Mouse (Mus musculus) kidney, postnatal 4 days (tissue): Measurements from ENCODE around the gene Kif3a.
A peak's percentile ranks its signal among the peaks of the same experiment; 100 is the strongest.
"Not testable (repeated sequence)": the region's sequence is repeated elsewhere in the genome, so short reads cannot be mapped to it uniquely, and the experiment has no call there.

Experiments used
- DNase-seq, 2 experiments: peaks; one replicate each; pipeline ENCODE4 v3.0.0; 2021; ENCODE audit warnings: mixed read lengths in 2 of 2

The Kif3a gene

GRCm38 (mm10) chr11:53546271-53546670 lies 20.9 kb upstream of the Kif3a start:
- no peak for DNase-seq

GRCm38 (mm10) chr11:53547566-53547965 lies 19.6 kb upstream of the Kif3a start:
- DNase-seq, result no peak

GRCm38 (mm10) chr11:53548036-53548605 lies 19.1 kb upstream of the Kif3a start:
- DNase-seq, result no peak

- no peak for DNase-seq
Observed at GRCm38 (mm10) chr11:53550714-53551113, 16.5 kb upstream of the Kif3a start.

GRCm38 (mm10) chr11:53551754-53552153 lies 15.4 kb upstream of the Kif3a start:
- DNase-seq, result peak; percentile 56 to 57

- DNase-seq, result not testable (repeated sequence)
Observed at GRCm38 (mm10) chr11:53556529-53556928, 10.7 kb upstream of the Kif3a start.

GRCm38 (mm10) chr11:53557992-53558391 lies 9.2 kb upstream of the Kif3a start:
- not testable (repeated sequence) for DNase-seq

- not testable (repeated sequence) for DNase-seq
Observed at GRCm38 (mm10) chr11:53559980-53560379, 7.2 kb upstream of the Kif3a start.

GRCm38 (mm10) chr11:53561986-53562385 lies 5.2 kb upstream of the Kif3a start:
- no peak for DNase-seq

GRCm38 (mm10) chr11:53566646-53567045 lies 533 bp upstream of the Kif3a start:
- DNase-seq, result no peak

GRCm38 (mm10) chr11:53580562-53580961 lies 13.4 kb downstream of the Kif3a start:
- no peak for DNase-seq

GRCm38 (mm10) chr11:53583151-53583550 lies 16.0 kb downstream of the Kif3a start:
- DNase-seq, result peak in 1 of 2 experiments; percentile 15

- DNase-seq, result peak in 1 of 2 experiments; percentile 34
Observed at GRCm38 (mm10) chr11:53584849-53585248, 17.7 kb downstream of the Kif3a start.

GRCm38 (mm10) chr11:53585510-53585909 lies 18.3 kb downstream of the Kif3a start:
- no peak for DNase-seq

GRCm38 (mm10) chr11:53588279-53588678 lies 21.1 kb downstream of the Kif3a start:
- no peak for DNase-seq

- peak; percentile 56 to 61 for DNase-seq
Observed at GRCm38 (mm10) chr11:53590368-53590768, 23.2 kb downstream of the Kif3a start.

- DNase-seq, result no peak
Observed at GRCm38 (mm10) chr11:53591116-53591515, 23.9 kb downstream of the Kif3a start.

- DNase-seq, result no peak
Observed at GRCm38 (mm10) chr11:53604983-53605382, 37.8 kb downstream of the Kif3a start.

- DNase-seq, result no peak
Observed at GRCm38 (mm10) chr11:53605609-53606008, 38.4 kb downstream of the Kif3a start.

GRCm38 (mm10) chr11:53609231-53609630 lies 42.1 kb downstream of the Kif3a start:
- no peak for DNase-seq

- no peak for DNase-seq
Observed at GRCm38 (mm10) chr11:53609672-53610071, 42.5 kb downstream of the Kif3a start.

GRCm38 (mm10) chr11:53615172-53615571 lies 48.0 kb downstream of the Kif3a start:
- no peak for DNase-seq

- no peak for DNase-seq
Observed at GRCm38 (mm10) chr11:53615575-53615974, 48.4 kb downstream of the Kif3a start.

GRCm38 (mm10) chr11:53616748-53617558 lies 49.8 kb downstream of the Kif3a start:
- DNase-seq, result no peak
